Mouse (Mus musculus): ENCODE measurements around the gene Hoxc5.

- TF ChIP-seq EP300 (IDR thresholded peaks at IDR 0.05; ENCODE audit: insufficient read depth, low read depth, low read length) (no peak), CTCF (IDR thresholded peaks at IDR 0.05; ENCODE audit: low read depth, low read length) (no peak), POLR2A (IDR thresholded peaks at IDR 0.05; ENCODE audit: insufficient read depth, low read length) (no peak)
Measured at GRCm38 (mm10) chr15:102990461-102991397, 23.5 kb downstream of the Hoxc5 start, which contains the start of gene Hoxc8.

Data from ES-Bruce4 (cell line).